Mouse (Mus musculus) liver, embryonic 11.5 days (tissue): ENCODE measurements around the gene Trafd1. TPM values are rescaled to one million over a fixed set of nuclear protein-coding genes. Genes with fewer than 3 reads are reported as not detected.
"Not testable (repeated sequence)": the region's sequence is repeated elsewhere in the genome, so short reads cannot be mapped to it uniquely, and the experiment has no call there.

Source experiments
- ATAC-seq: fragments of 200-750 bp; cut with Nextera tagmentation; replicated peaks from 2 replicates; pipeline ENCODE4 v1.8.0; 2017; ENCODE audit warnings: moderate number of reproducible peaks, mild to moderate bottlenecking, moderate TSS enrichment, moderate library complexity; ENCODE audit not compliant: low FRiP score
- DNase-seq: peaks from one replicate; pipeline ENCODE4 v3.0.0-alpha.2; 2017; ENCODE audit warnings: low spot score
- H3K27ac ChIP-seq: fragments of 300-500 bp; sonication (generic); 2 replicates; pipeline ENCODE4 v1.5.1; 2014; ENCODE audit warnings: mild to moderate bottlenecking, low read depth, low read length, control low read depth
- H3K27me3 ChIP-seq: fragments of 300-500 bp; sonication (generic); replicated peaks from 2 replicates; pipeline ENCODE4 v1.6.1; 2014; ENCODE audit warnings: low read length, mixed read lengths; ENCODE audit not compliant: control insufficient read depth, insufficient read depth
- H3K36me3 ChIP-seq: fragments of 300-500 bp; sonication (generic); 2 replicates; pipeline ENCODE4 v1.6.1; 2014; ENCODE audit warnings: mild to moderate bottlenecking, low read length, moderate library complexity, mixed read lengths; ENCODE audit not compliant: control insufficient read depth, insufficient read depth
- H3K4me1 ChIP-seq: fragments of 300-500 bp; sonication (generic); replicated peaks from 2 replicates; pipeline ENCODE4 v1.6.1; 2014; ENCODE audit warnings: low read length, mixed read lengths; ENCODE audit not compliant: control insufficient read depth, insufficient read depth
- H3K4me2 ChIP-seq: fragments of 300-500 bp; sonication (generic); 2 replicates; pipeline ENCODE4 v1.6.1; 2014; ENCODE audit warnings: mild to moderate bottlenecking, control low read depth, moderate library complexity
- H3K4me3 ChIP-seq: fragments of 300-500 bp; sonication (generic); 2 replicates; pipeline ENCODE4 v1.5.1; 2014; ENCODE audit warnings: low read depth, low read length, control low read depth
- H3K9ac ChIP-seq: fragments of 300-500 bp; sonication (generic); 2 replicates; pipeline ENCODE4 v1.6.1; 2014; ENCODE audit warnings: low read depth, low read length, control low read depth
- H3K9me3 ChIP-seq: fragments of 300-500 bp; sonication (generic); 2 replicates; pipeline ENCODE4 v1.6.1; 2016; ENCODE audit warnings: low read length, inconsistent platforms, mixed read lengths; ENCODE audit not compliant: control insufficient read depth
- WGBS: fragments of 180-500 bp; shearing (Covaris S2); extraction: QIAGEN DNeasy Blood & Tissue Kit; methylation state at CpG from one replicate; pipeline ENCODE4 v1.1.7; 2014; 5-methylcytosine and 5-hydroxymethylcytosine counted together
- polyA plus RNA-seq: library from polyadenylated mRNA; unstranded; fragments of >200 nt; fragmentation: Nextera tagmentation; extraction: Ambion mirVana; gene quantifications from 2 replicates; pipeline ENCODE4 v1.2.1, GENCODE M21; 2014

Trafd1 gene
- polyA plus RNA-seq, 1 experiment from 2014 or later = 36.7 TPM

GRCm38 (mm10) chr5:121376972-121377371 is 8.5 kb downstream of the Trafd1 start:
- not testable (repeated sequence) for H3K4me2 ChIP-seq, H3K4me3 ChIP-seq, H3K9me3 ChIP-seq, H3K4me1 ChIP-seq, ATAC-seq, H3K27ac ChIP-seq, H3K27me3 ChIP-seq, DNase-seq, H3K9ac ChIP-seq
- 73% methylated on average over 5 of the region's 5 CpGs for WGBS
- H3K36me3 ChIP-seq = peaks cover 27% of the 10 kb centered on the region

GRCm38 (mm10) chr5:121374790-121375189 is 10.6 kb downstream of the Trafd1 start:
- Histone ChIP-seq H3K27me3 (no peaks in the 10 kb centered on the region), H3K9me3 (no peaks in the 10 kb centered on the region), H3K36me3 (peaks cover 21% of the 10 kb centered on the region), H3K4me1 (no peaks in the 10 kb centered on the region), H3K4me3 (no peak overlapping the region), H3K4me2 (no peak overlapping the region), H3K27ac (no peak overlapping the region), H3K9ac (no peak overlapping the region)
- 81% methylated on average over 3 of the region's 3 CpGs for WGBS
- DNase-seq (no peak), ATAC-seq (no peak)

GRCm38 (mm10) chr5:121371712-121372111 is 13.7 kb downstream of the Trafd1 start:
- Histone ChIP-seq H3K9me3 (no peaks in the 10 kb centered on the region), H3K4me2 (no peak overlapping the region), H3K27me3 (no peaks in the 10 kb centered on the region), H3K27ac (no peak overlapping the region), H3K9ac (no peak overlapping the region), H3K4me3 (no peak overlapping the region), H3K36me3 (peaks cover 29% of the 10 kb centered on the region), H3K4me1 (no peaks in the 10 kb centered on the region)
- DNase-seq = no peak
- WGBS = 85% methylated on average over 6 of the region's 6 CpGs
- no peak for ATAC-seq

GRCm38 (mm10) chr5:121367255-121367654 is 18.2 kb downstream of the Trafd1 start:
- DNase-seq (no peak), ATAC-seq (no peak)
- H3K36me3 ChIP-seq = peaks cover 42% of the 10 kb centered on the region
- H3K4me1 ChIP-seq = no peaks in the 10 kb centered on the region
- no peaks in the 10 kb centered on the region for H3K9me3 ChIP-seq
- 79% methylated on average over 4 of the region's 4 CpGs for WGBS
- H3K27ac ChIP-seq = no peak overlapping the region
- H3K4me2 ChIP-seq = no peak overlapping the region
- H3K9ac ChIP-seq = no peak overlapping the region
- H3K27me3 ChIP-seq = no peaks in the 10 kb centered on the region
- no peak overlapping the region for H3K4me3 ChIP-seq

GRCm38 (mm10) chr5:121366449-121367225 is 18.8 kb downstream of the Trafd1 start:
- DNase-seq (no peak), ATAC-seq (no peak)
- Histone ChIP-seq H3K4me2 (no peak overlapping the region), H3K27me3 (no peaks in the 10 kb centered on the region), H3K4me1 (no peaks in the 10 kb centered on the region), H3K9me3 (no peaks in the 10 kb centered on the region), H3K9ac (no peak overlapping the region), H3K36me3 (peaks cover 46% of the 10 kb centered on the region), H3K4me3 (no peak overlapping the region), H3K27ac (no peak overlapping the region)
- WGBS = 85% methylated on average over 16 of the region's 16 CpGs

- DNase-seq (no peak), ATAC-seq (no peak)
- H3K9ac ChIP-seq = no peak overlapping the region
- H3K4me2 ChIP-seq = no peak overlapping the region
- peaks cover 74% of the 10 kb centered on the region for H3K36me3 ChIP-seq
- no peaks in the 10 kb centered on the region for H3K4me1 ChIP-seq
- no peaks in the 10 kb centered on the region for H3K27me3 ChIP-seq
- 89% methylated on average over 7 of the region's 7 CpGs for WGBS
- no peak overlapping the region for H3K4me3 ChIP-seq
- no peaks in the 10 kb centered on the region for H3K9me3 ChIP-seq
- no peak overlapping the region for H3K27ac ChIP-seq
These were observed 22.0 kb downstream of the Trafd1 start for GRCm38 (mm10) chr5:121363441-121363840.

GRCm38 (mm10) chr5:121361696-121362095 is 23.7 kb downstream of the Trafd1 start:
- Histone ChIP-seq H3K27me3 (no peaks in the 10 kb centered on the region), H3K36me3 (peaks cover 83% of the 10 kb centered on the region), H3K9ac (no peak overlapping the region), H3K4me2 (no peak overlapping the region), H3K27ac (no peak overlapping the region), H3K4me1 (no peaks in the 10 kb centered on the region), H3K4me3 (no peak overlapping the region), H3K9me3 (no peaks in the 10 kb centered on the region)
- 84% methylated on average over 5 of the region's 5 CpGs for WGBS
- DNase-seq (no peak), ATAC-seq (no peak)

GRCm38 (mm10) chr5:121359229-121359628 is 26.2 kb downstream of the Trafd1 start:
- Histone ChIP-seq H3K27ac (no peak overlapping the region), H3K4me3 (no peak overlapping the region), H3K4me2 (no peak overlapping the region), H3K9me3 (no peaks in the 10 kb centered on the region), H3K9ac (no peak overlapping the region), H3K36me3 (peaks cover 84% of the 10 kb centered on the region), H3K27me3 (no peaks in the 10 kb centered on the region), H3K4me1 (no peaks in the 10 kb centered on the region)
- DNase-seq (no peak), ATAC-seq (no peak)
- WGBS = 72% methylated on average over 9 of the region's 9 CpGs

GRCm38 (mm10) chr5:121343997-121344396 is 41.4 kb downstream of the Trafd1 start:
- Histone ChIP-seq H3K9ac (no peak overlapping the region), H3K36me3 (peaks cover 58% of the 10 kb centered on the region), H3K27me3 (no peaks in the 10 kb centered on the region), H3K9me3 (no peaks in the 10 kb centered on the region), H3K4me2 (no peak overlapping the region), H3K27ac (no peak overlapping the region), H3K4me3 (no peak overlapping the region), H3K4me1 (no peaks in the 10 kb centered on the region)
- no peak for ATAC-seq
- no peak for DNase-seq
- WGBS = 86% methylated on average over 8 of the region's 8 CpGs
